Mouse (Mus musculus) hindbrain, embryonic 14.5 days (tissue): ENCODE results near the gene Cd68. TPM values are rescaled to one million over a fixed set of nuclear protein-coding genes. Genes with fewer than 3 reads are reported as not detected.

Experiments
- ATAC-seq: fragments of 200-750 bp; cut with Nextera tagmentation; 2 replicates; pipeline ENCODE4 v1.8.0; 2017; ENCODE audit warnings: moderate number of reproducible peaks, mild to moderate bottlenecking, moderate TSS enrichment, moderate library complexity; ENCODE audit not compliant: low FRiP score
- DNase-seq: peaks from one replicate; pipeline ENCODE4 v3.0.0-alpha.2; 2015; ENCODE audit warnings: low spot score
- H3K27ac ChIP-seq: fragments of 300-500 bp; sonication (generic); 2 replicates; pipeline ENCODE4 v1.5.1; 2014; ENCODE audit warnings: mild to moderate bottlenecking, moderate library complexity
- H3K27me3 ChIP-seq: fragments of 300-500 bp; sonication (generic); 2 replicates; pipeline ENCODE4 v1.6.1; 2014; ENCODE audit warnings: mild to moderate bottlenecking, low read length, mixed read lengths; ENCODE audit not compliant: control insufficient read depth, insufficient read depth
- H3K36me3 ChIP-seq: fragments of 300-500 bp; sonication (generic); replicated peaks from 2 replicates; pipeline ENCODE4 v1.6.1; 2014; ENCODE audit not compliant: control insufficient read depth, insufficient read depth
- H3K4me1 ChIP-seq: fragments of 300-500 bp; sonication (generic); replicated peaks from 2 replicates; pipeline ENCODE4 v1.6.1; 2014; ENCODE audit warnings: antibody characterized with exemption, low read length, mixed read lengths; ENCODE audit not compliant: control insufficient read depth, insufficient read depth
- H3K4me2 ChIP-seq: fragments of 300-500 bp; sonication (generic); replicated peaks from 2 replicates; pipeline ENCODE4 v1.6.1; 2014; ENCODE audit warnings: mild to moderate bottlenecking, moderate library complexity
- H3K4me3 ChIP-seq: fragments of 300-500 bp; sonication (generic); replicated peaks from 2 replicates; pipeline ENCODE4 v1.5.1; 2014; ENCODE audit warnings: mild to moderate bottlenecking, low read length
- H3K9ac ChIP-seq: fragments of 300-500 bp; sonication (generic); 2 replicates; pipeline ENCODE4 v1.6.1; 2014
- H3K9me3 ChIP-seq: fragments of 300-500 bp; sonication (generic); 2 replicates; pipeline ENCODE4 v1.6.1; 2016; ENCODE audit warnings: low read length; ENCODE audit not compliant: control insufficient read depth
- WGBS: fragments of 180-500 bp; shearing (Covaris S2); extraction: QIAGEN DNeasy Blood & Tissue Kit; methylation state at CpG from one replicate; pipeline ENCODE4 v1.1.7; 2014; 5-methylcytosine and 5-hydroxymethylcytosine counted together
- polyA plus RNA-seq: library from polyadenylated mRNA; unstranded; fragments of >200 nt; fragmentation: Nextera tagmentation; extraction: Ambion mirVana; gene quantifications from 2 replicates; pipeline ENCODE4 v1.2.1, GENCODE M21; 2014

Gene Cd68
- polyA plus RNA-seq, 1 experiment from 2014 or later: 10.3 TPM

GRCm38 (mm10) chr11:69685526-69686148 is 19.7 kb upstream of the Cd68 start, which contains the start of gene Tnfsf13:
Gene Tnfsf13, minus strand, starts transcription at chr11:69685784.
- DNase-seq (no peak), ATAC-seq (no peak)
- Histone ChIP-seq H3K9me3 (no peaks in the 10 kb centered on the region), H3K27ac (peak within 1 kb of the TSS; percentile 68; the same call in 1 of the 2 replicates), H3K4me1 (peaks cover 17% of the 10 kb centered on the region), H3K4me2 (no peak within 1 kb of the TSS; the same call in 1 of the 2 replicates), H3K27me3 (no peaks in the 10 kb centered on the region), H3K9ac (peak within 1 kb of the TSS; percentile 41; the same call in 1 of the 2 replicates), H3K36me3 (no peaks in the 10 kb centered on the region), H3K4me3 (no peak within 1 kb of the TSS)
- WGBS: 47% methylated on average over 10 of the region's 10 CpGs

GRCm38 (mm10) chr11:69684936-69685335 is 19.0 kb upstream of the Cd68 start:
- Histone ChIP-seq H3K9me3 (no peaks in the 10 kb centered on the region), H3K4me3 (no peak overlapping the region), H3K27ac (no peak overlapping the region), H3K27me3 (no peaks in the 10 kb centered on the region), H3K36me3 (peaks cover 5% of the 10 kb centered on the region), H3K4me2 (no peak overlapping the region), H3K4me1 (peaks cover 22% of the 10 kb centered on the region), H3K9ac (0 out of 2 replicates have a peak overlapping the region, but pooled peaks have one; percentile 17)
- no peak for DNase-seq
- no peak for ATAC-seq
- 74% methylated on average over 6 of the region's 6 CpGs for WGBS

- Histone ChIP-seq H3K27me3 (no peaks in the 10 kb centered on the region), H3K4me3 (no peak overlapping the region), H3K36me3 (peaks cover 9% of the 10 kb centered on the region), H3K4me2 (no peak overlapping the region), H3K9ac (peak overlapping the region; percentile 13; the same call in 1 of the 2 replicates), H3K4me1 (peaks cover 25% of the 10 kb centered on the region), H3K27ac (no peak overlapping the region), H3K9me3 (no peaks in the 10 kb centered on the region)
- DNase-seq (no peak), ATAC-seq (no peak)
- 84% methylated on average over 12 of the region's 12 CpGs for WGBS
Measured at GRCm38 (mm10) chr11:69684128-69684745, 18.3 kb upstream of the Cd68 start.

- Histone ChIP-seq H3K36me3 (peaks cover 13% of the 10 kb centered on the region), H3K4me1 (peaks cover 25% of the 10 kb centered on the region), H3K4me2 (peak overlapping the region; percentile 71), H3K27me3 (no peaks in the 10 kb centered on the region), H3K9ac (peak overlapping the region; percentile 74), H3K9me3 (no peaks in the 10 kb centered on the region), H3K27ac (peak overlapping the region; percentile 79), H3K4me3 (no peak overlapping the region)
- ATAC-seq: no peak
- no peak for DNase-seq
- WGBS: 85% methylated on average over 7 of the region's 7 CpGs
Measured at GRCm38 (mm10) chr11:69683576-69683975, 17.6 kb upstream of the Cd68 start.

- H3K27me3 ChIP-seq: no peaks in the 10 kb centered on the region
- peaks cover 19% of the 10 kb centered on the region for H3K36me3 ChIP-seq
- peak overlapping the region; percentile 71 for H3K4me2 ChIP-seq
- H3K4me1 ChIP-seq: peaks cover 25% of the 10 kb centered on the region
- H3K9ac ChIP-seq: peak overlapping the region; percentile 74
- WGBS: 20% methylated on average over 12 of the region's 12 CpGs
- peak overlapping the region; percentile 73; the same call in 1 of the 2 replicates for H3K4me3 ChIP-seq
- peak; percentile 97 for DNase-seq
- H3K27ac ChIP-seq: peak overlapping the region; percentile 93
- no peaks in the 10 kb centered on the region for H3K9me3 ChIP-seq
- ATAC-seq: 0 out of 2 replicates have a peak, but pooled peaks have one; percentile 32
Measured at GRCm38 (mm10) chr11:69682840-69683533, 17.0 kb upstream of the Cd68 start.

GRCm38 (mm10) chr11:69682209-69682839 is 16.4 kb upstream of the Cd68 start:
- Histone ChIP-seq H3K4me1 (peaks cover 25% of the 10 kb centered on the region), H3K4me3 (peak overlapping the region; percentile 73), H3K36me3 (peaks cover 25% of the 10 kb centered on the region), H3K27ac (peak overlapping the region; percentile 93), H3K27me3 (no peaks in the 10 kb centered on the region), H3K4me2 (peak overlapping the region; percentile 71), H3K9me3 (no peaks in the 10 kb centered on the region), H3K9ac (peak overlapping the region; percentile 74)
- DNase-seq: no peak
- ATAC-seq: no peak
- WGBS: 29% methylated on average over 24 of the region's 24 CpGs

- no peaks in the 10 kb centered on the region for H3K9me3 ChIP-seq
Measured at GRCm38 (mm10) chr11:69681314-69682208, 15.6 kb upstream of the Cd68 start, which contains the start of gene Senp3. Gene Senp3, minus strand, starts transcription at chr11:69682084.

GRCm38 (mm10) chr11:69680136-69680855 is 14.3 kb upstream of the Cd68 start:
- Histone ChIP-seq H3K4me2 (peak overlapping the region; percentile 71), H3K27ac (no peak overlapping the region), H3K27me3 (no peaks in the 10 kb centered on the region), H3K4me3 (peak overlapping the region; percentile 73), H3K9me3 (no peaks in the 10 kb centered on the region), H3K9ac (peak overlapping the region; percentile 74; the same call in 1 of the 2 replicates), H3K4me1 (peaks cover 25% of the 10 kb centered on the region), H3K36me3 (peaks cover 46% of the 10 kb centered on the region)
- DNase-seq: no peak
- no peak for ATAC-seq
- 90% methylated on average over 30 of the region's 30 CpGs for WGBS

More at GRCm38 (mm10) chr11:69681314-69682208, 15.6 kb upstream of the Cd68 start, which contains the start of gene Senp3:
- Histone ChIP-seq H3K9ac (peak within 1 kb of the TSS; percentile 74), H3K4me3 (peak within 1 kb of the TSS; percentile 73), H3K27me3 (no peaks in the 10 kb centered on the region), H3K4me2 (peak within 1 kb of the TSS; percentile 71), H3K27ac (peak within 1 kb of the TSS; percentile 93), H3K36me3 (peaks cover 33% of the 10 kb centered on the region), H3K4me1 (peaks cover 25% of the 10 kb centered on the region)
- DNase-seq (peak; percentile 99), ATAC-seq (peak; percentile 97)
- under 1% methylated on average over 71 of the region's 80 CpGs for WGBS
